Mouse (Mus musculus): ENCODE measurements around the gene Spdef. TPM values are rescaled to one million over a fixed set of nuclear protein-coding genes. Genes with fewer than 3 reads are reported as not detected.
A peak's percentile ranks its signal among the peaks of the same experiment; 100 is the strongest.

Gene Spdef
- polyA plus RNA-seq, 2 experiments, result not detected

GRCm38 (mm10) chr17:27746446-27746845 lies 17.7 kb upstream of the Spdef start:
- Histone ChIP-seq H3K9ac (replicated peaks) (no peak overlapping the region), H3K27me3 (ENCODE audit: control insufficient read depth, insufficient read depth, low read length) (no peaks in the 10 kb centered on the region), H3K9me3 (ENCODE audit: control insufficient read depth, low read length) (no peaks in the 10 kb centered on the region), H3K27ac (no peak overlapping the region), H3K4me2 (ENCODE audit: low read depth) (no peak overlapping the region), H3K36me3 (replicated peaks; ENCODE audit: control insufficient read depth, insufficient read depth, low read depth) (no peaks in the 10 kb centered on the region), H3K4me1 (replicated peaks; ENCODE audit: control insufficient read depth in 2 of 2, insufficient read depth in 2 of 2, low read length in 1 of 2) (no peaks in the 10 kb centered on the region), H3K4me3 (ENCODE audit: insufficient read depth in 1 of 2, low read depth in 2 of 2, low read length in 2 of 2) (no peak overlapping the region)
- no peak for DNase-seq (ENCODE audit: low read depth in 3 of 3, low spot score in 3 of 3)
- 70% methylated on average over 4 of the region's 4 CpGs for WGBS (ENCODE audit: insufficient replicate concordance)
- no peak for TF ChIP-seq CTCF (IDR thresholded peaks at IDR 0.05; ENCODE audit: low read depth)
- TF ChIP-seq EP300 (IDR thresholded peaks at IDR 0.05; ENCODE audit: low read depth), result no peak
- ATAC-seq (ENCODE audit: insufficient read depth), result no peak

GRCm38 (mm10) chr17:27740961-27741360 lies 12.2 kb upstream of the Spdef start:
- H3K27me3 ChIP-seq (ENCODE audit: control insufficient read depth, insufficient read depth, low read length), result no peaks in the 10 kb centered on the region
- ATAC-seq (ENCODE audit: insufficient read depth) (no peak), DNase-seq (ENCODE audit: low read depth in 3 of 3, low spot score in 3 of 3) (no peak)
- H3K36me3 ChIP-seq (replicated peaks; ENCODE audit: control insufficient read depth, insufficient read depth, low read depth), result no peaks in the 10 kb centered on the region
- 79% methylated on average over 6 of the region's 6 CpGs for WGBS (ENCODE audit: insufficient replicate concordance)
- no peak overlapping the region for H3K4me2 ChIP-seq (ENCODE audit: low read depth)
- TF ChIP-seq EP300 (IDR thresholded peaks at IDR 0.05; ENCODE audit: low read depth) (no peak), CTCF (IDR thresholded peaks at IDR 0.05; ENCODE audit: low read depth) (no peak)
- H3K27ac ChIP-seq, result no peak overlapping the region
- H3K4me3 ChIP-seq (ENCODE audit: insufficient read depth in 1 of 2, low read depth in 2 of 2, low read length in 2 of 2), result no peak overlapping the region
- H3K9me3 ChIP-seq (ENCODE audit: control insufficient read depth, low read length), result no peaks in the 10 kb centered on the region
- H3K9ac ChIP-seq (replicated peaks), result no peak overlapping the region
- H3K4me1 ChIP-seq (replicated peaks; ENCODE audit: control insufficient read depth in 2 of 2, insufficient read depth in 2 of 2, low read length in 1 of 2), result no peaks in the 10 kb centered on the region

- H3K9me3 ChIP-seq (ENCODE audit: control insufficient read depth, low read length), result no peaks in the 10 kb centered on the region
- H3K27ac ChIP-seq, result no peak overlapping the region
- peak; percentile 66 for ATAC-seq (ENCODE audit: insufficient read depth)
- H3K27me3 ChIP-seq (ENCODE audit: control insufficient read depth, insufficient read depth, low read length), result no peaks in the 10 kb centered on the region
- H3K4me3 ChIP-seq (ENCODE audit: insufficient read depth in 1 of 2, low read depth in 2 of 2, low read length in 2 of 2), result no peak overlapping the region
- H3K4me2 ChIP-seq (ENCODE audit: low read depth), result 0 out of 2 replicates have a peak overlapping the region, but pooled peaks have one; percentile 6
- H3K4me1 ChIP-seq (replicated peaks; ENCODE audit: control insufficient read depth in 2 of 2, insufficient read depth in 2 of 2, low read length in 1 of 2), result peaks cover 0 to 8% of the 10 kb centered on the region in 2 experiments; a peak in 2 of 4 replicates
- no peak overlapping the region for H3K9ac ChIP-seq (replicated peaks)
- H3K36me3 ChIP-seq (replicated peaks; ENCODE audit: control insufficient read depth, insufficient read depth, low read depth), result no peaks in the 10 kb centered on the region
- no peak for DNase-seq (ENCODE audit: low read depth in 3 of 3, low spot score in 3 of 3)
- TF ChIP-seq EP300 (IDR thresholded peaks at IDR 0.05; ENCODE audit: low read depth) (no peak), CTCF (IDR thresholded peaks at IDR 0.05; ENCODE audit: low read depth) (no peak)
- WGBS (ENCODE audit: insufficient replicate concordance), result 10% methylated on average over 13 of the region's 13 CpGs
Measured at GRCm38 (mm10) chr17:27734344-27735073, 5.8 kb upstream of the Spdef start.

GRCm38 (mm10) chr17:27732694-27733093 lies 3.9 kb upstream of the Spdef start:
- Histone ChIP-seq H3K9ac (replicated peaks) (no peak overlapping the region), H3K4me3 (ENCODE audit: insufficient read depth in 1 of 2, low read depth in 2 of 2, low read length in 2 of 2) (no peak overlapping the region), H3K27me3 (ENCODE audit: control insufficient read depth, insufficient read depth, low read length) (no peaks in the 10 kb centered on the region), H3K9me3 (ENCODE audit: control insufficient read depth, low read length) (no peaks in the 10 kb centered on the region), H3K27ac (no peak overlapping the region), H3K36me3 (replicated peaks; ENCODE audit: control insufficient read depth, insufficient read depth, low read depth) (no peaks in the 10 kb centered on the region), H3K4me2 (ENCODE audit: low read depth) (no peak overlapping the region), H3K4me1 (replicated peaks; ENCODE audit: control insufficient read depth in 2 of 2, insufficient read depth in 2 of 2, low read length in 1 of 2) (peaks cover 0 to 8% of the 10 kb centered on the region in 2 experiments; a peak in 2 of 4 replicates)
- no peak for TF ChIP-seq CTCF (IDR thresholded peaks at IDR 0.05; ENCODE audit: low read depth)
- no peak for TF ChIP-seq EP300 (IDR thresholded peaks at IDR 0.05; ENCODE audit: low read depth)
- DNase-seq (ENCODE audit: low read depth in 3 of 3, low spot score in 3 of 3), result no peak
- 64% methylated on average over 3 of the region's 3 CpGs for WGBS (ENCODE audit: insufficient replicate concordance)
- ATAC-seq (ENCODE audit: insufficient read depth), result no peak

DNA sequence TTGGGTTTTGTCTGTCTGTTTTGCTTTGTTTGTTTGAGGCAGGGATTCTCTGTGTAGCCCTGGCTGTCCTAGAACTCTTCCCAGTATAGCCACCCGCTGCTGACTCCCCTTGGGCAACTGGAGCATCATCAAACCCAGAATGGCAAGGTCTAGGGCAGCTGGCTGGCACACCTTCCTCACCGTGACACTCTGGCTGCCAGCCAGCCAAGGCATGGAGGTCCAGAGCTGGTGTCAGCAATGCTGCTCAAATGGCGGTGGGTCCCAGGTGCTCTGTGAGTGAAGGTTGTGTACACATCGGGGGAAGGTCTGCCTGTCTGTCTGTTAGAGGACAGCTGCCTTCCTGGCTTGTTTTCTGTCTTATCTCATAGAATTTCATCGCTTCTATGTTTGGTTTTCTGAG lies 3.4 kb upstream of the Spdef start:
- no peak for DNase-seq (ENCODE audit: low read depth in 3 of 3, low spot score in 3 of 3)
- Histone ChIP-seq H3K4me2 (ENCODE audit: low read depth) (no peak overlapping the region), H3K27me3 (ENCODE audit: control insufficient read depth, insufficient read depth, low read length) (no peaks in the 10 kb centered on the region), H3K4me3 (ENCODE audit: insufficient read depth in 1 of 2, low read depth in 2 of 2, low read length in 2 of 2) (no peak overlapping the region), H3K36me3 (replicated peaks; ENCODE audit: control insufficient read depth, insufficient read depth, low read depth) (no peaks in the 10 kb centered on the region), H3K9me3 (ENCODE audit: control insufficient read depth, low read length) (no peaks in the 10 kb centered on the region), H3K4me1 (replicated peaks; ENCODE audit: control insufficient read depth in 2 of 2, insufficient read depth in 2 of 2, low read length in 1 of 2) (peaks cover 0 to 8% of the 10 kb centered on the region in 2 experiments; a peak in 2 of 4 replicates), H3K9ac (replicated peaks) (no peak overlapping the region), H3K27ac (no peak overlapping the region)
- ATAC-seq (ENCODE audit: insufficient read depth), result no peak
- WGBS (ENCODE audit: insufficient replicate concordance), result 40% methylated on average over 5 of the region's 5 CpGs
- TF ChIP-seq CTCF (IDR thresholded peaks at IDR 0.05; ENCODE audit: low read depth), result no peak
- no peak for TF ChIP-seq EP300 (IDR thresholded peaks at IDR 0.05; ENCODE audit: low read depth)

Data from liver, embryonic 14.5 days (tissue).